Mouse (Mus musculus): ENCODE measurements around the gene Jag2.

DNA sequence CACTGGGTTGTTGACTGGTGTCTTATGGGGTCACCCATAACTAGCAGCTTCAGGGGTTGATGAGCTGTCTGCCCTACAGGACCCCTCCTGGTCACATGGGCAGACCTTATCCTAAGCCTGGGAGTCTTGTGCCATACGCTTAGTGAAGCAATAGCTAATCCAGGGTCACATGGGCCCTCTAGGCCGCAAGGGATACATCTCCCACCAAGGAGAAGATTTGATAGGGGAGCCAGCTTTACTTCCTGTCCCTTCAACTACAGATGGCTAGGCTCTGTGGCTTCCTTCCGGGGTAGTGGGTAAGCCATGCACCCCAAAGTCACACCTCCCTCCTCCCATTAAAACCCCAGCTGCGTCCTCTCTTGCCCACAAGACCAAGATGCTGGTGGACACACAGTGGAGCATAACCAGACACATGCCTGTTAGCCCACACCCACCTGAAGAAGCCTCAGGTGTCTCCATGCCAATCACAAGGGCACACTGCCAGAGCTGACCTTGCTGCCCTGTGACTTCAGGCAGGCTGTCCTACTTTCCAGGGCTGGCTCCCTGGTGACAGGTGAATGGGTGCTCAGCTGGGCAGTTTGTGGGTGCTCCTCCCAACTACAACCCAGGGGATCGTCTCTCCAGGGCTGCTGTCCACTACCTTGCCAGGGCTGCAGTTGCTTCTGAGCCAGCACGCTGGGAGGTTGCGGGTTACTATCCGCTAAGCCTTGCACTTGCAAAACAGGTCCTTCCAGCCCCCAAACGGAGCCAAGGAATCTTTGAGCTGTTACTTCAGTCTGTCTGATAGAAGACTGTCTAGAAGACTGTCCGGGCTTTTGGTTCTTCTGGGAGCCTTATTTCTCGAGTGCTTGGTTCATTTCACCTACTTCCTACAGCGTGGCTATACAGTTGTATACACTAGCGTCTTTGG, 61.1 kb downstream of the Jag2 start, which contains the start of gene Gpr132:
- no peak for TF ChIP-seq CTCF (IDR thresholded peaks at IDR 0.05; ENCODE audit: borderline replicate concordance, insufficient read depth, low read length)
- TF ChIP-seq POLR2A (IDR thresholded peaks at IDR 0.05; ENCODE audit: low read depth, low read length) = no peak
